Mouse (Mus musculus) retina, postnatal 1 day (tissue): ENCODE data around the gene Chdh.

Experiments
- DNase-seq: peaks from one replicate; pipeline ENCODE4 v3.0.0-alpha.2; 2012

The Chdh gene

DNA sequence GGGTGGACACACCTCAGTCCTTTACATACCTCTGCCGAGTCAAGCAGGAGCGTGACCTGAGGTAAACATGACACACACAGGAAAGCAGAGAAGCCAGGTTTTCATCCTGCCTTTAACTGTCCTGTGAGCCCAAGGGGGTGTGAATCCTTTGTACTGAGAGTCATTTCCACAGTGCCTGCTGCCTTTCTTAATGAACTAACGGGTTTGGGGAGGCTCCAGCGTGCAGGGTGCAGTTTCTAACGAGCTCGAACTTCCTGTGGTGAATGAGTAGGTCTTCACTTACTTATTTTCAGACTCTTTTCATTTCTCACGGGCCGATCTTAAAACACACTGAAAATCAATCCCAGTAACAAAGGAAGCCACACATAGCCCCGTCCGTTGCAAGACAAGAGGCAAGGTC, 5.7 kb downstream of the Chdh start:
- DNase-seq: no peak

DNA sequence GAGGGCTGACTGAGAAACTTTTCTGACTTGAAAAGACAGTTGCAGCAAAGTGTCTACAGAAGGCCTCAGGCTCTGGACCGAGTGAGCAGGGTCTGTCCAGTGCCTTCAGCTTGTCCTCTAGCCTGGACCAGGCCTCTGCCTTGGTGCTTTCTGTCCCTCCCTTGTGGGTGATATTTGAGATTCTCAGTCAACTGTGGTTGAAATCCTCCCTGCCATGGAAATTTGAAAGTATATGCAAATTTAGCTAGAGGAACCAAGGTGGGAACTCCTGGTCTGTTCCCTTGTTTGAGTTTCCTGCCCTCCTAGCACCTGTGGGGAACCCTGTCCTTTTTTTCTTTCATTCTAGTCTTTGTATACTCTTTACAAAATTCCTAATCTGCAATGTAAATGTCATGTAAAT, 6.2 kb downstream of the Chdh start:
- no peak for DNase-seq

DNA sequence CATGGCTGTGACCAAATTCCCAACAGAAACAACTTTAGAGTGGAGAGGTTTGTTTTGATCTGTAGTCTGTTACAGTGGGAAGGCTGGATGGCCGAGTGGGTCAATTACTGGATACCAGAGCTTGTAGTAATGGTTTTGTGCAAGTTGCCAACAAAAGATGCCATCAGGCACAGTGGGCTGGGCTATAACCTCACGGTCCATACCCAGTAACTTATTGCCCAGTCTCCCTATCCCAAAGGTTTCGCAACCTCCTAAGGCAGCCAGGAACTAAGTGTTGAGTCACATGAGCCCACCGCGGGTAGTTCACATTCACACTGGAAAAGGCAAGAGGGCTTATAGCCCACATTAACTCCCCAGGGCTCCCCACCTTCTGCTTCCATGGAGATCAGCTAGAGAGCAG, 7.8 kb downstream of the Chdh start:
- DNase-seq: no peak

DNA sequence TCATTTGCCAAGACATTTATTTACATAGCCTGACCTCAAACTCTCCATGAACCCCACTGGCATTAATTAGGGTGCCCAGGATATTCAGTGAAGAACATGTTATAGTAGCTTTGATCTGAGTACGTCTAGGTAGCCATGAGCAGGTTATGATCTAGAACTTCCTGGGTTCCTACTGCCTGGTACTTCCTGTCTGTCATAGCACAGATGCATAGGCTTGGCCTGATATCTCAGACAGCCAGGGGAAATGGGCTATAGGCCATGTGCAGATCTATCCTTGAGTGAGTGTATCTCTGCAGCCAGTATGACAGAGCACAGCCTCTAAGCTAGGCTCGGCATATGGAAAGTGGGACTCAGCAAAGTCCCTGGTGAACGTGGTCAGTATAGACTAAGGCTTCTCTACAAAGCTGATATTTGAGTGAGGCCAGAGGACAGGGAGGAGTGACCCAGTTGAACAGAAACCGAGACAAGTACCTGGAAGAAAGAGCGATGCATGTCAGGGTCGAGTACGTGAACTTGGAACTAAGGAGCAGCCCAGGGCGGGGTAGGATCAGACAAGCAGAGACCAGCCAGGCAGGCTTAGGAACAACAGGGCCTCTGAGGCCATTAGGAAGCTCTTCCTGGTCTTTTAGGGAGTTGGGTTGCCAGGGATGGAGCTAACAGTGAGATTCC, 9.1 kb downstream of the Chdh start:
- DNase-seq: no peak

DNA sequence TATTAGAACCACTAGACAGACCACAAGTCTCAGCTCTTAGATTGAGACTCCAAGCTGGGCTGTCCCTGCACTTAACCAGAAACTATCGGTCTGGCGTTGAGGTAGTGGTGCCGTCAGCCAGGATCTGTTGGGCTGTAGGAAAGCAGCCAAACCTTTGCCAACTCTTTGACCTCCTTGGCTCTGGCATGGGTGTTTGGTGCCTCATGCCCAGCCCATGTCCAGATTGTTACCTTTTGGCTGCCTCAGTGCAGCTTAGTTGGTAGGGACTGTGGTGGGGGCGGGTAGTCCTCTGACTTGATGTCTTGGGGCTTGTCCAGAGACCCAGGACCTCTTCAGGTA, 9.6 kb downstream of the Chdh start:
- DNase-seq: no peak

DNA sequence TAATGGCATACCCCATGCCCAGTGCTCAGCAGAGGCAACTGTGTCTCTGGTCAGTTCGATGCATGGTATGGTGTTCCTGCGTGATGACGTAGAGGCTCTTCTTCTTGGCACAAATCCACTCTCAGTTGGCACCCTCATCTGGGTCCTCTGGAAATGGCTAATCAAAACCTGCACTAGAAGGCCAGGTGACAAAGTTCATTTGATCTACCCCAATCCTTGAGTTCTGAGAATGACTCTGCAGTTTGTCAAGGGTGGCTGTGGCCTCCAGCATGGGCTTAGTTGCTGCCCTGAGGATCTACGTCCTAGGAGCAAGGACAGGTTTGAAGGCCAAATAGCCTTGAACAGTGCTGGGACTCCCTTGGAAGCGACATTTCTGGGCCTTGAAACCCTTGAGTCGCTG, 10.0 kb downstream of the Chdh start:
- no peak for DNase-seq

DNA sequence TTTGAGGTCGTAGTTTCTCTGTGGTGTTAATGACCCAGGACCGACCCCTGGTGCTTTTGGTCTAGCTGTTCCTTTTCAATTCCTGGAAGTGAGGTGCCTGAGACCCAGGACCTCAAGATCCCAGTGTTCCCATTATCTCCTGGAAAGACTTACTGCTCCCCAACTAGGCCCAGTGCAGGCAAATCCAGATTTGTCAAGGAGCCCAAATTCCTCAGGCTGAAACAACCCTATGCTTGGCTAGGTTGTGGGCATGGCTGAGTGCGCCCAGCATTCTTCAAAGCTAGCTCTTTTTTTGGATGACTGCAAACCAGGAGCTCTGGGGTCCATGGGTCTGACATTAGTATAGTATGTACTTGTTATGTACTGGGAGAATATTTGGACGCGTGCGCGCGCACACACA, 10.6 kb downstream of the Chdh start:
- DNase-seq: no peak

DNA sequence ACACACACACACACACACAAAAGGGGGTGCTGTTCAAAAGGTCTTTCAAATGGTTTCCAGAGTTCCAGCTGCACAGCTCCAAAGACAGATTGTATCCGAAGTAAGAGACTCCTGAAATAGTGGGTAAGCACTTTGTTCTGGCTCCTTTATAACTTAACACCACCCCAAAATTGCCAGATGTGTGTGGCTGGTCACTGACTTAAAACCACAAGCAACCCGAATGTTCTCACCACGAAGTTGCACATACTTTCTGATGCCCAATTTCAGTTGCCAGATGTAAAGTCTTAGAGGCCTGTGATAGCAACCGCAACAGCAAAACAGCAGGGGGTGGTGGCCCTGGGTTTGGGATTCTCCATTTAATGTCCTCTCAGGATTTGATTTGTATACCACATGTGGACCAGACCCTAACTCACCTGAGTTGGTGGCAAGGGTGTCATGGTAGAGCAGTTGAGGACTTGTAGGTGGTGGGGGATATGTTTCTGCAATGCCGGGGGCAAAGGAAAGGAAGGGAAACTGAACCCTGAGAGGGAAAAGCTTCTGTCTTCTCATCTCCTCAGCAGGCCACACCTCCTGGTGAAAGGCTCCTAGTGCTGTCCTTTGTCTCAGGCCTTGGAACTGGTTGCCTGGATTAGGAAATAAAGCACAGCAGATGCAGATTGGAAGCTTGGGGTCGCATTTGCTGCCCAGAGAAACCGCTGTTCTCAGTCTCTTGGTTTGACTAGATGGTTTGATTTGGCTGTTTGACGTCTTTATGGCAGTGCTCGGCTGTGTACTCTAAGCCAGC, 11.2 kb downstream of the Chdh start:
- DNase-seq: no peak

DNA sequence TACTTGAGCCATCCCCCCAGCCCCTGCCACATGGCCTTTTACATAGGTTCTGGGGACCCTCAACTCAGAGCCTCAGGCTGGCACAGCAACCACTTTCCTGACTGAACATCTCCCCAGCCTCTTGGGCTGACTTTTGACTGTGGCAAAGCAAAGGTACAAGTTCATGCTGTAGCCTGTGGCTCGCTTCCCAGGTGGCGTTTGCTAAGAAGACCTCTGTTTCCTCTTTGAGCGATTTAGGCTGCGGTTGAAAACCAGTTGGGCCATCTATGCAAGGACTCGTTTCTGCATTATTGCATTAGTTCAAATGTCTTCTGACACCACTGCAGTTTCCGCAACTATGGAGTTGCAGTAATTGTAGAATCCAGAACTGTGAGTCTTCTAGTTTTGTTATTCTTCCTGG, 13.6 kb downstream of the Chdh start:
- no peak for DNase-seq

DNA sequence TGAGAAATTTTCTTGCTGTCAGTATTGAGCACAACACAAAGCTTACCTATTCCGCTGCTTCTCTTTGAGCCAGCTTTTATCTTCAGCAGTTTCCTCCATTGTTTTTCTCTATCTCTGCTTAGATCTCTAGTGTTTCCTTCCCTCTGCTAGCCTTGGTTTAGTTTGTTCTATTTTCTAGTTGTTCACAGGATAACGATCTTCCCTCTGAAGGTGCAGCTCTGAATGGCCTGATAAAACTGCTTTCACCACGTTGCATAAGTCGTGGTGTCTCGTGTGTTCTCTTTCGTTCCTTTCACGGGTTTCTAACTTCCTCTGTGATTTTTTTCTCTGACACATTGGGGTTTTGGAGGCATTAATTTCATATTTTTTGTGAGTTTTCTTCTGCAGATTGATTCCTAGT, 15.6 kb downstream of the Chdh start:
- DNase-seq: no peak

DNA sequence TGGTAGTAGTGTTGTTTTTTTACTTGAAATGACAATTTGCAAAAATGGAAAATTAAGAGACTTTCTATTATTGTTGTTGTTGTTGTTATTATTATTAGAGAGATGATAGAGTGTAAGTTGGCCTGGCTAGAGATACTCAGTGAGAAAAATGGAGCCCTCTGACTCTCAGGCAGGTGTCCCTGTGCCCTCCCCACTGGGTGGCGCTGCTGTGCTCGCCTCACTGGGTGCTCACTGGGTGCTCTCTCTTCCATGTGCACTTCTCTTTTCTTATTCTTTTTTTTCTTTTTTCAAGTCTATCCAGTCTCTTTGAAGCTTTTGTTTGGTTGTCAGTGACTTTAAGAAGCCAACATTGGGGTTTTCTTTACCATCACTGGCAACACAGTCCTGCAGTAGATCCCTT, 18.6 kb downstream of the Chdh start:
- DNase-seq: no peak

DNA sequence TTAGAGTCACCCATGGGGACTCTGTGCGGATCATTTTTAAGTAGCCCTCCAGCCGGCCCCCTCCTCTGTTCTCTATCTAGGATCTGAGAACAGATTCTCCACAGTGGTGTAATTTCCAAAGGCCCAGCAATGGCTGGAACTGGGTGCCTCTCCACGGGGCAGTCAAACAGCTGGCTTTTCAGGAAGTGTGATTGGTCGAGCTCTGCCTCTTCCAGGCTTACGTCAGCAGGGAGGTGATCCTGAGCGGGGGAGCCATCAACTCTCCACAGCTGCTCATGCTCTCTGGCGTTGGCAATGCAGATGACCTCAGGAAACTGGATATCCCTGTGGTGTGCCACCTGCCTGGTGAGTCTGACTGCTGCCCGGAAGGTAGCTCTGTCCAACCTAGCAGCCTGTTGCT, 24.6 kb downstream of the Chdh start:
- no peak for DNase-seq

DNA sequence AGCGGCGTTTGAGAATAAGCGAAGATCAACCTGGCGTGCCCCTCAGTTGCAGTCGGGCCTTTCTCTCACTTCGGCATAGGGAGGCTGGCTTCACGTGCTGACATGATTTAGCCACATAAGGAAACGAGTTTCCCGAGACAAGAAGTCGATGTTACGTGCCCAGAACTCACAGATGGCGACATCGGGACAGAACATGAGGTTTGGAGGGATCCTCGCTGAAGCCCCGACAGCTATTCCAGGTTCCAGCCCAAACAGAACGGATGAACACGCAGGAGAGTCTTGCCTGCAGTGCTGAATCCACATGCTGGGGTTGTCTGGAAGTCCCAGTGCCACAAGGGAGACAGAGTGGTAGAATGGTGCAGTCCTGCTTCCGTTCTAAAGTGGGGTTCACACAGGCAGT, 29.6 kb downstream of the Chdh start:
- no peak for DNase-seq

DNA sequence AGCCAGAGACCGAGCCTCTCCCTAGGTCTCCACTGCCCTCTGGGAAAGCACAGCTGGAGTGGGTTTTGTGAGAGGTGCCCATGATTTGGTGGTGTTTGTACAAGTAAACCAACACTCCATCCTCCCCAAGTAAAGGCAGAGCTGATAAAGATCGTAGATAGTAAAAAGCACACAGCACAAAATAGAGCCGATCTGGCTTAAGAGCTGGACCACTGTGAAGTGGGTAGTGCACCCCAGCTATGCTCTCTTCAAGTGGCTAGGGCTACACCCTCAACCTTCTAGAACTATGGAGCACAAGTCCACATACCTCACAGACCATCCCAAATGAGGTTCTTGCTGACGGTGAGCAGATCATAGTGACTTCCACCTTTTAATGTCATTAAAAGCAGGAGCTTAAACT, 30.6 kb downstream of the Chdh start:
- no peak for DNase-seq

DNA sequence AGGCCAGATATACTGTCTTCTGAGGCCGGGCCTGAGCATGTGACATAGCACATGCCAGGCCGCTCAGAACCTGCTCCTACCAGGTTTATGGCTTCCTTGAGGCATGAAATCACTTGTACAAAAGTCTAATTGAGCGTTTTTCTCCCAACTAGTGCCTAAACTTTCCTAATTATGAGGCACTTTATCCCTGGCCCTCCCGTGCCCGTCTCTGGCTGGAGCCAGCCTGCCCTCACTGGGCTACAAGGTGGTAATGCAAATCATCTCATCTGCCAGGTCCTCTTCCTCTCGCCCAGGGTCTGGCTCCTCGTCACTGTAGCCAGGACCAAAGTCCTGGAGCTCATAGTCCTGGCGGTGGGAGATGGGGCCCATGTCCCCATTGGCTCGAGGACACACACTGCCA, 33.0 kb downstream of the Chdh start:
- no peak for DNase-seq

DNA sequence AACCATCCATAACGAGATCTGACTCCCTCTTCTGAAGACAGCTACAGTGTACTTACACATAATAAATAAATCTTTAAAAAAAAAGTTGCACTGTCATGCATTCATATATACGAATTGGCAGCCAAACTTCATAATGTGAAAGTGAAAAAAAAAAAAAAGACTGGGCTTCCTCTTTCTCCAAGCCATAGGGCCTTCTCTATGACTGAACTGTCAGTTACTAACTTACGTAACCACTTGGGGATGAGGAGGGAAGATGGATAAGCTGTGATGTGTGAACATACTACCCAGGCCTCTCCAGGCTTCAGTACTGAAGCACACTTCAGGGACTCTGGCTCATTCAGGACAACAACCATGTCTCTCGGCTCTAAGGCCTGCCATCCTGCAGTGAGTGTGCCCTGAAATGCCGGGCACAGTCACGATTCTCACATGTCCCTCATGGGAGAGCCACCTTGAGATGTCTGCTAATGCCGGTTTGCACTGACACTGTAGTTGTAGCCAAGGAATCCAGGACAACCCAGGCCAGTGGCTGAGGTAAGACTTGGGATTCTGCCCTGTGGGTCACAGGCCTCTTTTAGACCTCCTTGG, 34.6 kb downstream of the Chdh start:
- no peak for DNase-seq

DNA sequence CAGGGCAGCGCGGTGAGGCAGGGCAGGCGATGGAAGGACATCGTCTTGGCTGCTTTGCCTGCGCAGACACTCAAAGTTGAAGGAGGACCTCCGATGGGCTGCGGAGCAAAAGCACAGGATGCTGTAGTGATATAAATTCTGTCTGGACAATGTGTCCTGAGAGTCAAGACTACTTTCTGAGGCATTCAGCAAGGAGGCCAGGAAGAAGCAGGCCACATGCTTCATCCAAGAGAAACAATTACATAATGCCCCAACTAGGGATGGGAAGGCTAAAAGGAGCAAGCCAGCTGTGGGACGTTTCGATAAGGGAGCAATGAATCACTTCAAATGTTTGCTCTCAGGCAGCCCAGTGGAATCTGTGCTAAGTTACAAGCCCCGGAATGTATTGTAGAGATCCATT, 36.4 kb downstream of the Chdh start:
- no peak for DNase-seq

DNA sequence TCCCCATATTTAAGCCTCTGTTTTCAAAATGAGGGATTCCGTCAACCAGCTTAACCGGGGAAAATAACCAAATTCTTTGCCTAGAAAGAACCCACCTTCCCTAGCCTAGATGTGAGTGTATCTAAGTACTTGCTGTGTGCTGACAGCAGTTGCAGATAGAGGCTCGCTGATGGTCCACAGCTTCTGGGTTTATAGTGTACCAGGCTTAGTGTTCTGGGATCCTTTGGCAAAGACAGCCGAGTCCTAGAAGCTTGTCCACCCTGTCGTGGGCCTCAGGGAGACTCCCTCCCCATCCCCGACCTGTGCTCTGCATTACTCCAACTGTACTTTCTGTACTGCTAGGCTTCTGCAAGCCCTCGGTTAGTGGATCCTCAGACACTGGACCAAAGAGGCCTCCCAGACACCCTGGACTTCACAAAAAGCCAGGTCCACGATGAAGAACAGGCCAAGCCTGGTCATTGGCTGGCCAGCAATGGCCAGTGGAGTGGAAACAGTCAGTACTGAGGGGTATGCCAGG, 36.9 kb downstream of the Chdh start:
- DNase-seq: no peak

DNA sequence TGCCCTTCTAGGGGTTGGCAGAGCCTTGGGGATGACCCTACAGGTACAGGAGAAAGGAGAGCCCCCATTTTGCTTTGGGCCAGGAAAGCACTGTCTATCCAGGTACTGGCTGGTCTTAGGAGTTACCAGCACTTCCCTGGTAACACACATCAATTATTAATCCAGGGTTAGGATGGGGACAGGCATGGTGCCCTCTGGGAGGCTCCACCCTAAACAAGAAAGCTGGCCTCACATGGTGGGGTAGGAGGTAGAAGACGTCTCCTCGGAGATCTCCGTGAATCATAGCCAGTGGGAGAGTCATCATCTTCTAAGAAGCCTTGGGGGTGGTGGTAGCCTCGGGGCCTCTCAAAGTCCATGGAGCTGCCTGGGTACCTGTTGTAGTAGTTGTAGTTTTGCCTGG, 38.2 kb downstream of the Chdh start:
- no peak for DNase-seq

DNA sequence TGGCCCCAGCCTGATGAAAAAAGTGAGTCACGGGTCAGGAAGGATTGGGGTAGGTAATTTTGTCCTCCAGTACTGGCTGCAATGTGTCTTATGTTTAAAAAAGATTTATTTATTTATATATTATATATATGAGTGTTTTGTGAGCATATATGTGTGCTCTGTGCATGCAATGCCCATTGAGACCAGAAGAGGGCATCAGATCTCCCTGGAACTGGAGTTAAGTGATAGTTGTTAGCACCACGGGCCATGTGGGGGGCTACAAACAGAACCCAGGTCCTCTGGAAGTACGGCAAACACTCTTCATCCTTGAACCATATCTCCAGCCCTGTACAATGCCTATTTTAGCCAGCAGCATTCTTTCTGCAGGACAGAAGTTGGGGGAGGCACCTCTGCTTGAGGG, 39.2 kb downstream of the Chdh start:
- DNase-seq: no peak

DNA sequence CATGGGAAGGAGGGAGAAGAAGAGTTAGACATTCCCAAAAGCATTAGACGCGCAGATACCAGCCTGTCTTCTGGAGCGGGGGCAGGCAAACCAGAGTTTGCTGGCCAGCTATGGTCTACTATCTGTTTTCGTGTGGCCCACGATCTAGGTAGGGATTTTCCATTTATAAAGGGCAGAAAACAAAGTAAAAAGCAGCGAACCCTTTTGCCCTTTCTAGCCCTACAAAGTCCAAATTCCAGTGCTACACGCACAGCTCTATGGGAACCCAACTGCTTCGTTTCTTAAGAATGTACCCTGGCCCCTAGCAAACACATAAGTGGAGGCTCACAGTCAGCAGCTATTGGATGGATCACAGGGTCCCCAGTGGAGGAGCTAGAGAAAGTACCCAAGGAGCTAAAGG, 41.5 kb downstream of the Chdh start:
- no peak for DNase-seq

DNA sequence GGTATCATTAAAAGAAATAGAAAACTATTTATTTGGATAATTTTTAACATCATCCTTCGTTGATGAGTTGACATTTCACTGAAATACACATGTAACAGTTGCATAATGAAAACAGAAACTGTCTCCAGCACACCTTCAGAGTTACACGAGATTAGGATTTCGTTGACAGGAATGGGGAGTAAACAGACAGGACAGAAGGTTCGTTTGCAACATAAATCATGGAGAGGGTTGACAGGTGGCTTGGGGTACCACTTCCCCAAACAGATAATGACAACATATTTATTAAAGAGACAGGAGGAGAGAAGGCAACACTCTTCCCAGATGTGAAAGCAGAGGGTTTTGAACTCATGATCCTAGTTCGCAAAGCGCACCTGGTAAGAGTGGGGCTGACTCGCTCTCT, 46.1 kb downstream of the Chdh start:
- DNase-seq: no peak

DNA sequence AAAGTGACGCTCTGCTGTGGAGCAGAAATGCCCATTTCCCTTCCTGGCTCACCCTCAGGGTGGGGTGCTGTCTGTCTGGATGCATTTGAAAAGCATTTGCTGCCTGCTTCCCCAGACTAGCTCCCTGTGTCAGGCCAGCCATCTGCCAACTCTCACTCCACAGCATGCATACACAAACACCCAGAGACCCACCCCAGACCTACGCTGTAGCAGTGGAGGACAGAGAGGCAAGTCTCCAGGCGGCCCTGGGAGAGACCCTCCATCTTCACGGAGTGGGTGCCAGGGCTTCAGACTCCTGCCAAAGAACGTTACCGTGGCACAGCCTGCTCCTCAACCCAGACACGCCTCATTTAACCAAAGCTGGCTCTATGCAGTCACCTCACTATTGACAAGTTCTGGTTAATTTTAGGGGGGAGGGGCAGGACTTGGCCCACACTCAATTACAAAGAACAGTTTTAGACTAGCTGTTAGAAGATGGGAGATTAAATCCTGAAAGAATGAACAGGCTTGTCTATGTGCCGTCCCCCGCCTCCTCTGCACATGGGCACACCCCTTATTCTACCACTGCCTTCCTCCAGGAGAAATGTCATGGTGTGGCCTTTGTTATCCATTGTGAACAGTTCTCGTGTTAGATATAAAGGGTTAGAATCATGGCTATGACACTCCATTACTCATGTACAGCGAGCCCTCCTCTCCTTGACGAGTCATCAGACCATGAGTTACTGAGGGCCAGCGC, 47.4 kb downstream of the Chdh start:
- peak; percentile 12 for DNase-seq

DNA sequence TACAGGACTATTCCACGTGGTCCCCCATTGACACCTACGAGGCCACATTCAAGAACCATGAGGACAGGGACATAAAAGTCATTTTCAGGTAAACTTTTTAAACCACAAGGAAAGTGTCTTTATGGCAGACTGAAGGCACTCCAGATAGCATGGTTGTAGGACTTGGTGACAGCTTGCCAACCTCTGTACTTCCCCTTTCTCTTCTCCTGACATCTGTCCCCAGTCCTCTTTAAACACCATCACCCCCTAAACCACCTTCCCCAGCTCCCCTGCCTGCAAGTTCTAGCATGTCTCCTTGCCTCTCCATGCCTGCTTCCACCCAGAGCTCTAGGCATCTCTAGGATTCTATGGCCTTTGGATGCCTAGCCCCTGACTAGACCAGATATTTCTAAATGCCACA, 56.0 kb downstream of the Chdh start:
- no peak for DNase-seq
